Mouse (Mus musculus) regulatory T cell (primary cell): ENCODE measurements at regions not wholly inside any gene's neighbourhood (a gene's known extent, or its start where the extent isn't known, plus 50 kb on each side); places are given as distances from the start of the nearest gene placed in this dataset.

Source experiments
- in situ Hi-C: fragments of 300-600 bp; cut with MboI, MseI; formaldehyde crosslinking; loops from one replicate; pipeline ENCODE4 v1.15.1; 2025; ENCODE audit warnings: high pct_unique_total_duplicates

DNA sequence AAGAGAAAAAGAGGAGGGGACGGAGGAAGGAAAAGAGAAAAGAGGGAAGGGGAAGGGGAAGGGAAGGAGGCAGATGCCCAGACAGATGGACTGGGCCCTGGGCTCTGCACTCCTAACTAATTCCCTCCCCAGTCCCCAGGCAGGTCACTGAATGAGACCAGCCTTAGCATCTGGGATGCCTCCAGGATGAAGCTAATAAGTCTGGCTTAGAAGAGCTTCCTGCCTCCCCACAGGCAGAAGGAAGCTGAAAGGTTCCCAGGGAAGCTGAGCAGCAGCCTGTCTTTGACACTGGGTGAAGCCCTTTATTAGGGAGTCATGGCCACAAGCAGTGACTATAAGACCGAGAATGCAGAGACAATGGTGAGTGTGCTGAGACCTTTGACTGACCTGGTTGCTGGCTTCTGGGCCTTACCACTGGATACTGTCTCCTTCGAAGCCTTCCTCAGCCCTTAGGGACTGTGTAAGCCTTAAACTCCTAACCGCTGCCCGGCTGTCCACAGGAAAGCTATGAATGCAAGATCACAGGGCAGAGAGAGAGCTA is 76.7 kb upstream of the Bod1 start:
- in situ Hi-C loops = no loop called here

GRCm38 (mm10) chr11:31751274-31751673 is 79.6 kb upstream of the Bod1 start:
- in situ Hi-C loops = no loop called here

DNA sequence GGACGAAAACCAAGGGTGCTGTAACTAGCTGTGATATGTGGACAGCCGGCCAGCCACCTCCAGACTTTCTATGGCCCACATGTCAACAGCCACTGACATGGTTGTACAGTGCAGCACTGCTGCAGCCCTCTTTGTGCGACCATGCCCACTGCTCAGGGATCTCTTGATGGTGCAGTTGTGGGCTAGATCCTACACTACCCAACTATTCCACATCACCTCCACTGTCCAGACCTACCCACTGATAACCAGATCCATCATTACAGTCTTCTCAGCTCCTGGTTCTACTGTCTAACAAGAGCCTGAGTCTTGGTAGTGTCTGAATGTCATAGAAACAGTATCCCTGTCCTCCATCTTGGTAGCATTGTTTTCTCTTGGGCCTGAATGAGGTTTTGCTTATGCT is 81.5 kb upstream of the Bod1 start:
- in situ Hi-C loops = no loop called here

- in situ Hi-C loops = no loop called here
These were observed 82.1 kb upstream of the Bod1 start for GRCm38 (mm10) chr11:31753711-31754161.

DNA sequence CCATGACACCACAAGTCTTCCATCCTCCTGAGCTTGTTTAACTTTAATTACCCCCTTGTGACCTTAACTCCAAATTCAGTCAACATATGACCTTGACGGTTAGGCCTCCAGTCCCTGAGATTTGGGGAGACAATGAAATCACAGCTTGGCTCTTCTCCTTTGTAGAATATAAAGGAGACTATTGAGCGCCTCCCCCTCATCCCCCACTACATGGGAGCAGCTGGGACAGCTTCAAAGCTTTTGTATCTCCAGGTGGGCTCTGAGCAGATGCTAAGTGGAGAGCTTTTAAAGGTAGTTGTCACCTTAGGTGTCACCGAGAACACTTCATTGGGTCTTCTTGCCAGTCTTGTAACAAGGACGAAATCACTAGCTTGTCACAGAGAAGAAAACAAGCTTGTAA is 82.7 kb upstream of the Bod1 start:
- in situ Hi-C loops = no loop called here

GRCm38 (mm10) chr11:31755858-31756257 is 84.2 kb upstream of the Bod1 start:
- in situ Hi-C loops = no loop called here

GRCm38 (mm10) chr11:31756355-31757145 is 84.9 kb upstream of the Bod1 start:
- in situ Hi-C loops = no loop called here

DNA sequence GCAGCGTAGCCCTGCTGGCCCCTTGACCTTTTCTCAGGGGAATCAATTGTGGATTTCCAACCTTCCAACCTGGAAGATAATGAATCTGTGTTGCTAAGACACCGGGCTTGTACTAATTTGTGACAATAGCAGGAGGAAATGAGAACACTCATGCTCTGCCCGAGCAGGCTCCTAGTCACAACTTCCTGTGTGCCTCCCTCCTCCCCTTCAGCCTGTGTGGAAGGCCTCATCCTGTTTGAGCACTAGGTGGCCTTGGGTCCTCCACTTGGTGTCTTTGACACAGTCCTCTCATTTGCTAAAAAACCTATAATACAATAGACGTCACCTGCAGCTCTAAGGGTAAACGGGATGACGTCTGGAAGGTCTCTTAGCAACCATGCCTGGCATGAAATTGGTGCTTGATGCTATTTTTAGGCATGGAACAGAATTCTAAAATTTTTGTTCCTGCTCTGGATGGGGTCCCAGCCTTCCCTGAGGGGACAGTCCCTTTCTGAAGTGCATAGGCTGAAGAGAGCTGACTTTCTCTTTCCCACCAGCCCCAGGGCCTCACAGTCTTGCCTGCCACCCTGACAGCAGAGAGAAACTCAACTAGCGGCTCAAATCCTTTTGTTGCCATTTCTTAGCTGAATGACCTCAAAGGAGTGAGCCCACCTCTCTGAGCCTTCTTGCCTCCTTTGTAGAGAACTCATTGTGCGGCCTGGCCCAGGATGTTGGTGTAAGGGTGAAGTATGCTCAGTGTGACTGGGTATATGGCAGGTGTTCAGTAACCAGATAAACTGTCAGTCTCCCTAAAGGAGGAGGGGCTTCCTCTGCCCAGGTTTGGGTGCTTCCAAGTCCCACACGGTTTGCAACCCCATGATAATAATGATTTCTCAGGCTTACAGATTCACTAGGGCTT is 88.4 kb upstream of the Bod1 start:
- in situ Hi-C loops = no loop called here

GRCm38 (mm10) chr11:31763856-31764255 is 92.2 kb upstream of the Bod1 start:
- in situ Hi-C loops = no loop called here

- in situ Hi-C loops = loop anchor here (5.0 kb wide), 1 partner anchor 51 kb away; no protein-coding TSS in a partner anchor
These were observed 94.6 kb upstream of the Bod1 start for GRCm38 (mm10) chr11:31766296-31766695.

DNA sequence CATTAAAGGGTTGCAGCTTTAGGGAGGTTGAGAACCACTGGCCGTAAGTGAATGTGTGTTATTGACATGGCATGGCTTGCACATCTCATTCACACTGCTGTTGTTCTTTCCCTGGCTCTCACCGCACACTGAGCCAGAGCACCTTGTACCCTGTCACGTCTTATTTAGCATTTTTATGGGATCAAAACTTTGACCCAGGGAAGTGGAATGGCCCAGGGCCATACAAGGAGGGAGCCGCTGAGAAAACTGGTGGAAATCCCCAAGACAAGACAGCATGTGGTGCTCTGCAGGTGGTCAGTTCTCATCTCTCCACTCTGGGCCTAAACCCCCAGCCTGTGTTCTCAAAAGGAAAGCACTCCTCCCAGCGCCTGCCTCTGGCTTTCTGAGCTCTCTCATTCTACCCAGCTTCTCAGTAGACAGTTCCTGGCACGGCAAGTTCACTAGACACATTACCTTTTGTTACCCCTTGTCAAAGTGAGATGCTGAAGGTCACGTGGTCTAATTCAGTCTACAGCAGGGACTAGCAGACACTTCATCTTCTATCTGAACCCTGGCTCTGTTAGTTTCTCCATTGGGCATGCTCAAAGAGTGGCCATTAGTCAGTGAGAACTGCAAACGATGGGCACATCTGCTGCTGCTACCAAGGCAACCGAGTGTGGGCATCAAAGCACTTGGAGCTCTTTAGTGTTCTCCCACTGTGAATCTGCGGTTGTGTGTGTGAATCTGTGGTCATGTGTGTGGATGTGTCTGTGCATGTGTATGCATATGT is 96.2 kb upstream of the Bod1 start:
- in situ Hi-C loops = loop anchor here (5.0 kb wide), 1 partner anchor 49 kb away; no protein-coding TSS in a partner anchor

- in situ Hi-C loops = loop anchor here (5.0 kb wide), 1 partner anchor 47 kb away; no protein-coding TSS in a partner anchor
These were observed 98.3 kb upstream of the Bod1 start for GRCm38 (mm10) chr11:31769804-31770654.

DNA sequence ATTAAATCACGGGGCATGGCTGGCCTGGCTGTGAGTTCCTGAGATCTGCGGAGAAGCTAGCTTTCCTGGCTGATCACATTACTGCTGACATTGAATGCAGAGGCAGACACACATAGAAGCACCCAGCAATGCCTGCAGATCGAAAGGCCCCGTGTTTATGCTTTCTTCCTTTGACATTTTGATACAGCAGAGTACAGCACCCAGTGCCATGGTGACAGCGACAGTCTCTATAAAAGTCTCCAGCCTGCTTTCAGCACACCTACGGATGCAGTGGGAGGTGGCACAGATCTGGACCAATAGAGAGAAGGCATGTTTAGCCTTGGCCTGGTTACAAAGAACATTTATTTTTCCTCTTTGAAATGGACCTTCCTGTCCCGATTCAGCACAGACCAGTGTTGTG is 99.2 kb upstream of the Bod1 start:
- in situ Hi-C loops = no loop called here

GRCm38 (mm10) chr11:31771491-31772439 is 100.1 kb upstream of the Bod1 start:
- in situ Hi-C loops = no loop called here

- in situ Hi-C loops = no loop called here
These were observed 94.5 kb upstream of the Cpeb4 start for GRCm38 (mm10) chr11:31777531-31777930.

- in situ Hi-C loops = no loop called here
These were observed 93.2 kb upstream of the Cpeb4 start for GRCm38 (mm10) chr11:31778766-31779165.

GRCm38 (mm10) chr11:31779267-31779666 is 92.7 kb upstream of the Cpeb4 start:
- in situ Hi-C loops = no loop called here

- in situ Hi-C loops = loop anchor here (10.0 kb wide), 1 partner anchor 1516 kb away; the partner anchor contains the start of gene Sptbn1
These were observed 91.0 kb upstream of the Cpeb4 start for GRCm38 (mm10) chr11:31780969-31781368.

DNA sequence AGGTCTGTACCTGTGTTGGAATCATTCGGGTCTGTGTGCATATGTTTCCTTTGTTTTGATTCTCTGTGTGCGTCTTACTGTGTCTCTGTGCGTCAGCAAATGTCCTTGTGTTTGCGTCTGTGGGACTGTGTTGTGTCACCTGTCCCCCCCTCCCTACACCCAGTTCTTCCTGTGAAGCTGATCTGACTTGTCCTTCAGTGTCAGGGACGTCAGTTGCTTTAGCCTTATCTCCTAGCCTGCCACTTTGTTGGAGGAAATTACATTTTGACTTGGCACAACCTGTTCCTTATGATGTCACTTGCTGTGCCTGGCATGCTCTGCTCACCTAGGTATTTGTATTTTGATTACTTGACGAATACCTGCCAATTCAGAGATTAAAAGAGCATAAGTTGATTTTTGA is 90.4 kb upstream of the Cpeb4 start:
- in situ Hi-C loops = loop anchor here (10.0 kb wide), 1 partner anchor 1517 kb away; the partner anchor contains the start of gene Sptbn1
